Mouse (Mus musculus) CD4-positive, CD25-positive, alpha-beta regulatory T cell (primary cell): ENCODE measurements around the gene Chm. TPM values are rescaled to one million over a fixed set of nuclear protein-coding genes. Genes with fewer than 3 reads are reported as not detected.

ENCODE experiments used
- polyA plus RNA-seq: library from polyadenylated mRNA; unstranded; fragments of 100-300 nt; shearing (Covaris generic); gene quantifications from one replicate; pipeline ENCODE4 v1.2.1, GENCODE M21; 2017

Gene Chm
- 20.3 TPM for polyA plus RNA-seq

DNA sequence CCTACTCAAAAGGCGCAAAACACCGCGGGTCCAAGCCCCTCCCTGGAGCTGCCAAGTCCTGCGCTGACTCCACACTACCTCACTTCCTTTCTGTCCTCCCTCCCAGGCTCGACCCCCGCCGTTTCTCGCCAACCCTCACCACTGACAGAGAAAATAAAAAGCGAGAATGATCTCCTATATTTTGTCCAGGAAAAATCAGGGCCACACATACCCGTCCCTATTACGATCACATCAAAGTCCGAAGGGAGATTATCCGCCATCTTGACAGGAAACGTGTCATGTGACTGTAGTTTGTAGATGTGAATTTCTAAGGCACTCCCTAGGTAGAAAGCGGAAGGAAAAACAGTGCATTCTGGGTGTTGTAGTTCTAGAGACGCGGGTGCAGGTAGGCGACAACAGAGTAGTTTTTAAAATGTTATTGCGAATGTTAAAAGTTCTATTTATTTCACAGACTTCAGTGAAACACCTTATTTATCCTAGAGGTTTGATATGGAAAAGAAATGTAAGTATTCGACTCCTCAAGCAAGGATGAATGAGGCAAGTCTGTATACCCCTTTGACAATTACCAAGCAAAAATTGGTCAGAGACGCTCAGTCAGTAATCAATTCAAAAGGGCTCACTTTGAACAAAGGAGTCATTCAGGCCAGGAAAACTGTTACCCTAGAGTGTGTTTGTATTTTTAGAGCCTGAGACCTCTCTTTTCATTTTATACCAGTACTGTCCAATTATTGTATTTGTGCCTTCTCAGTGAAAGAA is at the start of gene Chm:
TSS of gene Chm (minus strand) at position 288 of the 756 bp plus-strand sequence.

Other genes starting within 250 kb of the Chm start
- 0.34 TPM for gene Dach2, start 112.0 kb upstream of the Chm start, polyA plus RNA-seq